Mouse (Mus musculus) urinary bladder, postnatal 25 days (tissue): Measurements from ENCODE around the gene Usp21.

ENCODE experiments used
- DNase-seq: peaks from one replicate; pipeline ENCODE4 v3.0.0; 2022; ENCODE audit warnings: low spot score

Gene Usp21

GRCm38 (mm10) chr1:171284491-171284890, 3.3 kb downstream of the Usp21 start:
- DNase-seq = no peak

- no peak for DNase-seq
Measured at GRCm38 (mm10) chr1:171283188-171284160, 4.3 kb downstream of the Usp21 start.

DNA sequence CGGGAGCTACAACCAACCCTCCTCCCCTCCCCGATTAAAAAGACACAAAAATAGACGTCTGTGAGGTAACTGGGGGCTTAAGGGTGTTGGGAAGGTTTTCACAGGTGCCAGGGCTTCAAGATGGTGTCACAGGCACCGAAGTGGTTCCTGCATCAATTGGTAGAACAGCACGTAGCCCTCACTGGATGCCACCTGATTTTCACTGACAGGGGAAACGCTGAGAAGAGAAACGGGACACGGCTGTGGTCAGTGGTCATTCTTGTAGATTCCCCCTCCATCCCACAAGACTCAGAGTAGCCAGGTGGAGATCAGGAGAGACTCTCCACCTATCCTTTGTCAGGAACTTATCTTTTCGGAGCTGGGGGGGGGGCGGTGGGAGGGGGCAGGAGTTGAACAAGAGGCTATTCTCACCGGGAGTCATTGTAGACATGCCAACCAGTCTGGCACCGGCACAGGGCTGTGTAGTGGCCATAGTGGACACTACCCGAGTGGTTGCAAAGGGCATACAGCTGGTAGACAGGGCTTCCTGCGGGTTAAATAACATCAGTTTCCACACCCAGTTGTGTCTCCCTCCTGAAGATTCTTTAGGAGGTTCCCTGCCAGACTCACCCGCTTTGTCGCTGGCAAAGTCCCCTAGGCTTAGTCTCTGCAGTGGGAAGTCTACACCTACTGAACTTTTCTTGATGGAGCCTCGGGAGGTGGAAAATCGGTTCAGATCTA, 5.5 kb downstream of the Usp21 start:
- no peak for DNase-seq

DNA sequence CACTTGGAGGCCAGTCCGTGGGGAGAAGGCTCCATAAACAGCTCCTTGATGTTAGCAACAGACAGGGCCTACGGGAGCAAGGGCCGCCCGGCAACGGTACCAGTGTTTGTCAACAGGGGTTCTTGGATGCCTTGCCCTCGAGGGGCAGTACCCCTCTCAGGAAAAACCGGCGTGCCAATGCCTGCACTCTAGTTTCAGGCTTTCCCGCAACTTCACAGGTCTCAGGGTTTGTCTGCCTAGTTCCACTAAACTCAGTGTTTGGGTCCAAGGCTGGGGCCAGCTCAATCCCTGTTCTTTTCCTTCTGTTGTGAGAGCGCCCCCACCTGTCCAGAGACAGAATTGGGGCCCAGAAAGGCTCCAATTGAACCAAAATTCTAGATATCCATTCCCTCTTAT, 6.3 kb downstream of the Usp21 start:
- DNase-seq = peak; percentile 83

DNA sequence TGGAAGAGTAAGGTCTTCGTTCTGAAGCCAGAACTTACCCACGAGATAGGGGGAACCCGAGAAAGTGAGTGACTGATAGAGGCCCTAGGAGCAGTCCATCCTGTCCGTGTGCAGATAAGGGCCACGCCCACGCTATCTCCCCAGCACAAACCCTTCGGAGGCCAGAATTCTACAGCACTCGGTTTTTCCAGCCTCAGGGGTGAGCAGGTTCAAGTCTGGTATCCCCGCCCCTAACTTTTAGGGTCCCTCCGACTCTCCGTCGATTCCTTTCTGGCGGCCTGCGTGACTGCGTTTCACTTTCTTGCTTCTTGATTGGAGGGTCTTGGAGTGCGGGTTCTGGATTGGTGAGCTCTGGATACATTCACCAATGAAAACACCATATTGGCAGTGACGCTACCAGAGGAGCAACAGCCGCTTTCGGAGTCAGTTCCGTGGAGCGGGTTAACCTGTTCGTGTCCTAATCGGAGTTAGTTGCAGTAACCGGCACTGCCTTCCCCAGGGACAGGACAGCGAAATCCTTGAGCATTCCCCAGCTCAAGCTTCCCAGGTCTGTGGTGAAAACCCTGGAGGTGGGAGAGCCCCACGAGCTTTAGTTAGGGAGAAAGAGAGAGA, 6.8 kb downstream of the Usp21 start, which contains the start of gene Ppox:
Gene Ppox, minus strand, starts transcription at position 271 of the 612 bp plus-strand sequence.
- DNase-seq = peak; percentile 73

DNA sequence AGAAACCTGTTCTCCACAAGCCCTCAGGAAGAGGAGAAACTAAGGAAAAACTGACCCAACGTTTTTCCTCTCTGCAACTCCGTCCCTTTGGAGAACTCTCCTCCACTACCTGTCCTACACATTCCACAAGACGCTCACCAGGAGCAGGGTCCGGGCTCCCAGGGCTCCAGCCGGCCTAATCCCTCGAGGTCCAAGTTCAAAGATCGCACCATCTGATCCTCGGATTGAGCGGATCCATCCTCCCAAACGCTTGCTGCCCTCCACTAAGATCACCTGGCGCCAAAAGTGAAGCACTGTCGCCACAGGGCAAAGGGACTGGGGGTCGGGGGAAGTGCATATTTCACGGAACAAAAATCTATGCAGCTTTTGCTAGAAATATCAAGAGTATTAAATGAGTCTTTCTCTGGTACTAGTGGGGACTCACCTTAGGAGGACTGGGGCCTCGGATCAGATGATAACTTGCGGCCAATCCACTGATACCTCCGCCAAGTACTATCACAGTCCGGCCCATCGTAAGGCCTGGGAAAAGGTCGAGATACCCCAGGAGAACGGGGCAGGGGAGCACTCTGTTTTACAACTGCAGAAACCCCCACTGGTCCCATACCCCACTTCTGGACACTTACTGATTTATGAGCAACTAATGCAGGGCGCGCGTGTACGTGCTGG, 7.4 kb downstream of the Usp21 start:
- DNase-seq = no peak

GRCm38 (mm10) chr1:171279721-171280120, 8.1 kb downstream of the Usp21 start:
- DNase-seq = no peak

DNA sequence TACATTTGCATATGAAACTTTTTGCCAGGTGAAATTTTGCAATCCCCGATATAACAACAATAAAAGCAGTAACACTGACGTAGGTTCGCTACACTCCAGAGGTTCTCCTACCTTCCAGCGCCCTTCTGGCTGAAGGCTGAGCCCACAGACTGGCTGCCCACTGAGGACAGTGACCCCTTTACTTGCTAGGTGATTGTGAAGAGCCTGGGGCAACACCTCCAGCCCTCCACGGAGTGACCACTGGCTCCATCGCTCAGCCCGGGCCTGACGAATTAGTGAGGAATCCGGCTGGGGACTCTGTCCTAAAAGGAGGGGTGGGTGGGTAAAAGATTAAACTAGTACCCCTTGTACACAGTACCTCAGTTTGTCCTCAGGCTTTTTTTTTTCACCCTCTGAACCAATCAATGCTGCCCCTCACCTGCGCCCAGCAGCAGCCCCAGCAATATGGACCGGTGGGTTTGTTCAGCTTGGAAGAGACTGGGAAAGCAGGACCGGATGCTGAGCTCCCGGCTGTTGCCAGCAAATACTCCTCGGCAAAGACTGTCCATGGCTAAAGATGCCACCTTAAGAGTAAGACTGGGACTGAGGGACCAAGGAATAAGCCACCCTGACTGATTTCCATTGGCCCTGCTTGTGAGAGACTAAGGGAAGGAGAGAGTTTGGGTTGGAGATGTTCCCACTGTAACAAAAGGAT, 8.6 kb downstream of the Usp21 start:
- no peak for DNase-seq

GRCm38 (mm10) chr1:171278436-171278835, 9.4 kb downstream of the Usp21 start:
- DNase-seq = no peak

DNA sequence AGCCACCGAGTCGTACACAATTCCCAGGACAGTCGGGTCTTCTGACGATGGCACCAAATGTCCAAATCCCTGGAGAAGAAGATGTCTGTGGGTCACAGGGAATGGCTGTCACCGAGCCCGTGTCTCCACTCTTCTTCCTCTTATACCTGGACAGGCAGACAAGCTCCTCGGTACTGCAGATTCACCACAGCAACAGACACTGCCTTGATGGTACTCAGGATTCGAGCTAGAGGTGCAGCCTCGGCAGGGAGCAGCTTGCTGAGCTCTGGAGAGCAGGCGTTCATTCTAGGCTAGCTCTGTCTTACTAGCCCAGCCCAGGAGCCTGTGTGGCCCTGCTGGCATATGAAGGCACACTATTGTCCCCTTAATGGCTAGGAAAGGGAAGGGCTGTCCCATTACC, 10.1 kb downstream of the Usp21 start:
- no peak for DNase-seq

GRCm38 (mm10) chr1:171276110-171276748, 11.6 kb downstream of the Usp21 start:
- DNase-seq = no peak

DNA sequence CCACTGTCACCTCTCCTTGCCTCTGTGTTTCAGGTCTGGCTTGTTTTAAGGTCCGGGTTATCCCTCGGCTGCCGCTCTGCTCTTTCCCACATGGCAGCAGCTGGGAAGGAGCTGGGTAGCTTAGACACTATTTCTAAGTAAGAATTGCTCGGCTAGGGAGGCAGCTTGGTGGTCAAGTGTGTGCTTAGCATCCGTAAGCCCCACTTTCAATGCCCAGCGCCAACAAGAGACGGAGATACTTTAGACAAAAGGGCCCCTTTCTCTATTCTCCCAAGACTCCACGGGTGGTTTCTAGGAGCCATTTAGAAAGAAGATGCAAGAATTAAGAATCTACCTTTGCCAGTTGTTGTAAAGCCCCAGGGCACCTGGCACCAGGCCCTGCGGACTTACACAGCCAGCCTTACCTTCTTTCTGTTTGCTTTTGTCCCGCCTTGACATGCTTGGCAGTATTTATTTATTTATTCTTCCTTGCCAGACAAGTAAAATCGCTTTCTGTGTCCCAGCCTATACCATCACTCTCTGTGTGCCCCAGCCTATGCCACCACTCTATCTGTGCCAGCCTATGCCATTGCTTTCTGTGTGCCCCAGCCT, 12.6 kb downstream of the Usp21 start:
- DNase-seq = no peak

DNA sequence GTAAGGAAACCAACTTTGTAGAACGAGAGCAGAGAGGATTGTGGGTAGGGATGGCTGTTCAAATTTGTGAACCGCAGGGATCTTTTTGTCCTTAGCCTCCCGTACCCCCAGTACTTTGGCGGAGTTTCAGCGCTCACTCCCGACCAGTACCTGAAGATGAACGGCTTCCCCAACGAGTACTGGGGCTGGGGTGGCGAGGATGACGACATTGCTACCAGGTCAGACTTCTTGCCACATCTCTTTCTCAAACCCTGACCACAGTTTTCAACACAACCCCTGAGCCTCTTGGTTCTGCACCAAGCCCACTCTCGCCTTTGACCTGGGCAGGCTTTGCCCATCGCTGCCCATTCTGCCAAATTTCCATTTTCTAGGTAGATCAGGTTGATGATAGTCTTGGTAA, 13.6 kb downstream of the Usp21 start:
- no peak for DNase-seq

DNA sequence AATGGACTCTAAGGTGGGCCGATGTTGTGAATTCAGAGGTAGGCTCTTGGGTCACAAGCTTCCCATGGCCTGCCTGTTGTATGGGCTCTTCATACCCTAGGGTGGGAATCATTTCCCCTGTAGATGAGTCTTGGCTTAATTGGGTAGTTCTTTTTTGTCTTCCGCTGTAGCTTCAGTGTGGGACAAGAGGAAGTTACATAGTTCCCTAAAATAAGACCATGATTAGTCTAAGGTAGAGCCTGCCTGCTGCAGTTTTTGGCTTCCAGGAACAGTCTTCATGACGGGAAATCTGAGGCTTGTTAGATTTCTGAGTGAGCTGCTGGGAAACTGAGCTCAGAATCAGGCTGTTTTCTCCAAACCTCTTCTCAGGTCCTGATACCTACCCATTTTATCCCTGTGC, 15.7 kb downstream of the Usp21 start:
- no peak for DNase-seq

GRCm38 (mm10) chr1:171271622-171272021, 16.2 kb downstream of the Usp21 start:
- DNase-seq = no peak

DNA sequence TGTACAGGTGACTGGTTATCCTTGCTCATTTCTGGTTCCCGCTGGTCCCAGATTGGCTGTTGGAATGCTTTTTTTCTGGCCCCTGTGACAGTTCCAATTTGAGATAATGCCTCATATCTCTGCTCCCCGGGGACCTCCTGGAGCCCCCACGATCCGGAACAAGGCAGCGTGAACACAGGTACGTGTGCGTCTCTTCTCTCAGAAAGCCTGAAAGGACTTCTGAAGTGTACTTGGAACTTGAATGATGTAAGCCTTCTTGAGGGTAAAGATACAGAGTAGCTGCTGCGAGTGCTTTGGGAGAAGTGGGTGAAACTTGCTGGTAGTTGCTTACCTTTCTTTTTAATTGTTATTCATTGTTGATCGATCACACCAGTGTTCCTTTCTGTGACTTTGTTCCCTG, 16.6 kb downstream of the Usp21 start:
- DNase-seq = no peak

DNA sequence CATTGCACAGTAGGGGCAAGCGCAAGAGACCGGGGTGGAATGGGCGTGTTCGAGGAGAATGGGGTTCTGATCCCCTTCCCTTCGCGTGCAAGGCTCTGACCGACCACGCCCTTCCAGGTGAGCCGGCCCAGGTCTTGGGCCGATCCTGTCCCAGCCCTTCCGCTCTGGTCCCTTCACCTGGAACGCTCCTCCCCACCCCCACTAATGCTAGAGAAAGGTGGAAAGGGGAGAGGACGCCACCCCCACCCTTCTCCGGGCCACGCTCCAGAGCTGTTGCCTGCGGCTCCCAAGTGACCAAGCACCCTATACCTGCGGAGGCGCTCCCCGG, 17.3 kb downstream of the Usp21 start:
- DNase-seq = peak; percentile 45

DNA sequence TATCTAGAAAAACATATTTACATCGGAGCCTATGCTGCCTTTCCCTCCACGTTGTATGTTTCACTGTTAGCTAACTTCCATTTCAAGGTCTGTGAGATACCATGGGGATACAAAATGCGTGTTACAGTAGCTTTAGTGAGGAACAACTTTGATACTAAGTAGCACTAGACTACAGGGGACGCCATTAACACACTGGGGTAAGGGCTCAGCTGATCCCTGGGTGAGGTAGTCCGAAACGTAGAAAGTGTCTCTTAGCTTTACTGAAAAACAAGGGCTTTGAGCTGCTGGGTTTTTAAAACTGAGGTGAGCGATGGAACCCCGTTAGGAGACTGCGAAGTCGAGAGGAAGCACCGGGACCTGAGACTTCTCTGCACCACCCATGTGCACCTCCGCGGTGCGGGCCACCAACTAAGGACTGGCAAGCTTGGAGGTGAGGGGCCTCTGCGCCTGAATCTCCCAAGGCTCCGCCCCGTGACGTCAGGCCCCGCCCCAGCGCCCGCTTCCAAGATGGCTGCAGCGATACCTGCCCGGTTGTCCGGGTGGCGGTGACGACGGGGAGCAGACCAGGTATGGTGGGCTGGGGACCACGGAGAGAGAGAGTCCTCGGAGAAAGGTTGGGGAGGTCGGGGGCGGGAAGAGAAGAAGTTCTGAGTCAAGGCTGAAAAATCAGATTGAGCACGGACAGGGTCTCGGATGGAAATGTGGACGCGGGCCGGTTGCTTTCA, 17.8 kb downstream of the Usp21 start, which contains the start of gene B4galt3:
Gene B4galt3, plus strand, starts transcription at position 481 of the 725 bp plus-strand sequence.
- DNase-seq = peak; percentile 99

- DNase-seq = no peak
Measured at GRCm38 (mm10) chr1:171268341-171268740, 19.4 kb downstream of the Usp21 start.
